ENCODE assay signal across 18 mouse cellular contexts in genomic region chr16:18152769-18153445, GRCm38 (mm10). TPM values are rescaled to one million over a fixed set of nuclear protein-coding genes. Genes with fewer than 3 reads are reported as not detected.
DNase-seq lines count a peak whose midpoint lies in the region; ATAC-seq and TF ChIP-seq lines count a peak whose summit lies in the region.
"Had no signal": no experiment of that assay in that cellular context is flagged by ENCODE, and none has a peak within 500 bp of the region (broad histone marks: within the 10 kb centered on the region; RNA-seq: fewer than 3 reads in every experiment).

No protein-coding gene starts in this region.

- no peaks in the 10 kb centered on the region for H3K9me3 ChIP-seq in limb, embryonic 10.5 days (replicated peaks)
- H3K9me3 ChIP-seq in liver, embryonic 12.5 days (replicated peaks): no peaks in the 10 kb centered on the region
- H3K9me3 ChIP-seq in heart, embryonic 12.5 days (replicated peaks): no peaks in the 10 kb centered on the region
- H3K9me3 ChIP-seq: limb, embryonic 15.5 days had no signal

- WGBS in cerebellum, adult 2 months: 59% methylated on average over 9 of the region's 9 CpGs
- 91% methylated on average over 9 of the region's 9 CpGs for WGBS in limb, embryonic 10.5 days
- 84% methylated on average over 9 of the region's 9 CpGs for WGBS in liver, embryonic 12.5 days (ENCODE audit: insufficient replicate concordance)
- 90% methylated on average over 9 of the region's 9 CpGs for WGBS in heart, embryonic 12.5 days

- H3K4me3 ChIP-seq in cerebellum, adult 2 months (replicated peaks; ENCODE audit: insufficient read depth, low read depth, low read length): no peak overlapping the region
- no peak overlapping the region for H3K4me3 ChIP-seq in limb, embryonic 10.5 days
- no peak overlapping the region for H3K4me3 ChIP-seq in liver, embryonic 12.5 days
- H3K4me3 ChIP-seq in heart, embryonic 12.5 days: no peak overlapping the region
- H3K4me3 ChIP-seq: erythroblast, embryonic 14.5 days; limb, embryonic 15.5 days had no signal

- H3K4me1 ChIP-seq in cerebellum, adult 2 months (ENCODE audit: control insufficient read depth, insufficient read depth, low read length): peaks cover 76% of the 10 kb centered on the region
- peaks cover 78% of the 10 kb centered on the region for H3K4me1 ChIP-seq in limb, embryonic 10.5 days
- peaks cover 17% of the 10 kb centered on the region for H3K4me1 ChIP-seq in liver, embryonic 12.5 days
- H3K4me1 ChIP-seq in heart, embryonic 12.5 days (replicated peaks): peaks cover 40% of the 10 kb centered on the region

- no peak overlapping the region for H3K4me2 ChIP-seq in liver, embryonic 12.5 days
- no peak overlapping the region for H3K4me2 ChIP-seq in heart, embryonic 12.5 days
- H3K4me2 ChIP-seq: heart, embryonic 11.5 days; limb, embryonic 15.5 days had no signal

- H3K9ac ChIP-seq in liver, embryonic 12.5 days: no peak overlapping the region
- H3K9ac ChIP-seq in heart, embryonic 12.5 days: no peak overlapping the region
- H3K9ac ChIP-seq: limb, embryonic 15.5 days; liver, postnatal 0 days had no signal

- H3K27ac ChIP-seq in cerebellum, adult 2 months (ENCODE audit: insufficient read depth, low read length): peak overlapping the region; percentile 73
- 0 out of 2 replicates have a peak overlapping the region, but pooled peaks have one; percentile 19 for H3K27ac ChIP-seq in limb, embryonic 10.5 days
- no peak overlapping the region for H3K27ac ChIP-seq in liver, embryonic 12.5 days
- H3K27ac ChIP-seq in heart, embryonic 12.5 days (ENCODE audit: poor library complexity, severe bottlenecking): no peak overlapping the region
- H3K27ac ChIP-seq: kidney, postnatal 0 days; limb, embryonic 15.5 days had no signal

- TF ChIP-seq POLR2A in cerebellum, adult 2 months (IDR thresholded peaks at IDR 0.05; ENCODE audit: borderline replicate concordance, insufficient read depth, low read length): no peak

- no peaks in the 10 kb centered on the region for H3K36me3 ChIP-seq in limb, embryonic 10.5 days
- H3K36me3 ChIP-seq in liver, embryonic 12.5 days: no peaks in the 10 kb centered on the region
- no peaks in the 10 kb centered on the region for H3K36me3 ChIP-seq in heart, embryonic 12.5 days

- H3K27me3 ChIP-seq in cerebellum, adult 2 months (ENCODE audit: control insufficient read depth, insufficient read depth, low read length): no peaks in the 10 kb centered on the region
- H3K27me3 ChIP-seq in limb, embryonic 10.5 days (ENCODE audit: low read depth, poor library complexity, severe bottlenecking): peaks cover 42% of the 10 kb centered on the region
- no peaks in the 10 kb centered on the region; the same call in 1 of the 2 replicates for H3K27me3 ChIP-seq in liver, embryonic 12.5 days (replicated peaks)
- H3K27me3 ChIP-seq in heart, embryonic 12.5 days (replicated peaks): peaks cover 66% of the 10 kb centered on the region
- H3K27me3 ChIP-seq: limb, embryonic 15.5 days had no signal

- DNase-seq in cerebellum, adult 2 months: peak in 1 of 2 experiments; percentile 38
- no peak for DNase-seq in cerebellum, postnatal 4 days (ENCODE audit: low spot score in 2 of 2)
- DNase-seq in layer of hippocampus, adult 18-20 months (ENCODE audit: low spot score in 2 of 2): peak; percentile 63 to 84
- no peak for DNase-seq in layer of hippocampus, adult 9-10 months (ENCODE audit: low spot score)
- peak; percentile 85 for DNase-seq in brain, adult 2 months (ENCODE audit: low read depth, low spot score)
- no peak for DNase-seq in limb, embryonic 10.5 days (ENCODE audit: low spot score)
- DNase-seq: adrenal gland, adult 2 months; embryo, embryonic 11 days; gastrocnemius, postnatal 36 days; kidney, adult 11 months; liver, postnatal 0 days had no signal

- ATAC-seq in liver, embryonic 12.5 days: no peak
- no peak for ATAC-seq in heart, embryonic 12.5 days (ENCODE audit: insufficient number of reproducible peaks, low FRiP score)
- ATAC-seq: hindbrain, embryonic 16.5 days; liver, postnatal 0 days had no signal

- TF ChIP-seq CTCF in cerebellum, adult 2 months (IDR thresholded peaks at IDR 0.05; ENCODE audit: borderline replicate concordance, insufficient read depth, low read depth, low read length): no peak

RNA-seq across cellular contexts. Expression of gene Rtn4r, which starts 25.5 kb away (rescaled TPM):
- 82.9 and 97.4 TPM in 2 replicates for polyA plus RNA-seq in cerebellum, adult 2 months (2012; rRNA removed)
- total RNA-seq in layer of hippocampus, adult 18-20 months (2021): 100 to 1,000 TPM; 108 to 117 TPM
- 1.3 and 3.8 TPM in 2 replicates for polyA plus RNA-seq in limb, embryonic 10.5 days (2016; fragmentation: Nextera tagmentation; extraction: Ambion mirVana)
- polyA plus RNA-seq in liver, embryonic 12.5 days (2016; fragmentation: Nextera tagmentation; extraction: Ambion mirVana): 0.65 and 0.68 TPM in 2 replicates
- 0.40 and 0.44 TPM in 2 replicates for polyA plus RNA-seq in heart, embryonic 12.5 days (2016; fragmentation: Nextera tagmentation; extraction: Ambion mirVana)

Comparison
In these comparisons a context has a peak if more than half of its experiments do, and no peak if none do; other contexts are left out.
1. DNase-seq: peak in layer of hippocampus, adult 18-20 months (2 of 2) and brain, adult 2 months (single experiment); none in cerebellum, postnatal 4 days (0 of 2), layer of hippocampus, adult 9-10 months (single experiment) and limb, embryonic 10.5 days (single experiment).
2. H3K27ac ChIP-seq: peak in cerebellum, adult 2 months (single experiment) and limb, embryonic 10.5 days (single experiment); none in liver, embryonic 12.5 days (single experiment) and heart, embryonic 12.5 days (single experiment).
3. RNA of gene Rtn4r, which starts 25.5 kb away (polyA plus RNA-seq): 82.9 to 97.4 TPM in cerebellum, adult 2 months; 1.3 to 3.8 TPM in limb, embryonic 10.5 days, 0.65 to 0.68 TPM in liver, embryonic 12.5 days and 0.40 to 0.44 TPM in heart, embryonic 12.5 days; every median in the first group is over 10 times any median in the second.